Comparison of ENCODE assay signal across 8 mouse cellular contexts in the genomic region with DNA sequence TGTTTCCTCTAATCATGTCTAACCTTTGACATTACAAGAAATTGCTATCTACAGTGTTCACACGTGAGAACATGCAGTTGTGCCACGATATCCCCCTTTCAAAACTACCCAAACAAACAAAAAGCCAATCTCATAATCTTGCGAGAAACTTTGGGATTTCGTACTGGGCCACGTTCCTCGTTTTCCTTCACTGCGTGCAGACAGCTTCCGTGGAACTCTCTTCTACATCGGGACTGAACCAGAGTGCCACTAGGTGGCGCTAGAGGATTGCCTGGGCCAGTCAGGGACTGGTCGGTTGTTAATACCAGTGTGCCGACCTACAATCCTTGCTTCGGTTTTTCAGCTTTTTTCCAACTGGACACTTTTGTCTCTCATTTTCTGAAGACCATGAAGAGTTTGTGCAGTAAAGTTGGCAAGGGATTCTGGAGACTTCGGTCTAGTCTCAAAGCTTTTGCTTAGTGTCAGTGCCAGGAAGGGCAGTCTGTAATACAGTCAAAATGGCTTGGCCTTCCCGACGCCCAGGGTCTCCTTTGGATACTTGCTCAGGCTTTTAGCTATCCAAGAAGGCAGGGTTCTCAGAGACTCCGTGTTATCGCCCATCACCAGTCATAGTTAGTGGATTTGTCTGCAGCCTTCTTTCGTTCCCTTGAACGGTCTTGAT. TPM values are rescaled to one million over a fixed set of nuclear protein-coding genes. Genes with fewer than 3 reads are reported as not detected.
A peak's percentile ranks its signal among the peaks of the same experiment; 100 is the strongest.
DNase-seq lines count a peak whose midpoint lies in the region; ATAC-seq and TF ChIP-seq lines count a peak whose summit lies in the region.

No protein-coding gene starts in this region.

- no peaks in the 10 kb centered on the region for H3K27me3 ChIP-seq in lung, embryonic 14.5 days (ENCODE audit: insufficient read depth, low read length)

- H3K9me3 ChIP-seq in lung, embryonic 14.5 days (ENCODE audit: low read depth, low read length): no peaks in the 10 kb centered on the region

- 19% methylated on average over 20 of the region's 20 CpGs for WGBS in lung, embryonic 14.5 days
- 12% methylated on average over 20 of the region's 20 CpGs for WGBS in olfactory bulb, adult 2 months

- TF ChIP-seq POLR2A in olfactory bulb, adult 2 months (IDR thresholded peaks at IDR 0.05; ENCODE audit: insufficient read depth, low read depth, low read length): no peak

- peak overlapping the region; percentile 10; the same call in 1 of the 2 replicates for H3K4me2 ChIP-seq in lung, embryonic 14.5 days

- DNase-seq in MEL-GATA-1-ER (ENCODE audit: extremely low read depth, low read depth): peak; percentile 86
- peak; percentile 89 for DNase-seq in cerebellum, adult 8-10 months
- peak; percentile 95 for DNase-seq in forelimb bud, embryonic 11.5 days (ENCODE audit: low read depth, low spot score)
- peak; percentile 94 for DNase-seq in heart, postnatal 4 days
- peak; percentile 80 to 92 for DNase-seq in layer of hippocampus, adult 2 months (ENCODE audit: low spot score in 2 of 2)
- peak; percentile 98 for DNase-seq in lung, embryonic 14.5 days
- peak; percentile 37 to 44 for DNase-seq in thymus, adult 18-20 months

- H3K9ac ChIP-seq in lung, embryonic 14.5 days: no peak overlapping the region

- no peaks in the 10 kb centered on the region for H3K4me1 ChIP-seq in lung, embryonic 14.5 days (ENCODE audit: insufficient read depth)
- peaks cover 5% of the 10 kb centered on the region; the same call in 1 of the 2 replicates for H3K4me1 ChIP-seq in olfactory bulb, adult 2 months (ENCODE audit: control insufficient read depth, insufficient read depth, low read length)

- H3K4me3 ChIP-seq in layer of hippocampus, adult 2 months: no peak overlapping the region
- H3K4me3 ChIP-seq in lung, embryonic 14.5 days (ENCODE audit: low read depth, low read length): no peak overlapping the region
- H3K4me3 ChIP-seq in olfactory bulb, adult 2 months (ENCODE audit: insufficient read depth, low read depth, low read length): no peak overlapping the region

- TF ChIP-seq CTCF in layer of hippocampus, adult 2 months (conservative IDR thresholded peaks at IDR 0.05): peak; percentile 99
- TF ChIP-seq CTCF in lung, embryonic 14.5 days (IDR thresholded peaks at IDR 0.05; ENCODE audit: low read depth): peak; percentile 100
- peak; percentile 86 for TF ChIP-seq CTCF in olfactory bulb, adult 2 months (IDR thresholded peaks at IDR 0.05; ENCODE audit: insufficient read depth, low read depth, low read length)

- no peaks in the 10 kb centered on the region for H3K36me3 ChIP-seq in lung, embryonic 14.5 days (ENCODE audit: insufficient read depth)

- peak; percentile 91 for ATAC-seq in lung, embryonic 14.5 days (ENCODE audit: insufficient read depth)

- H3K27ac ChIP-seq in layer of hippocampus, adult 2 months: no peak overlapping the region
- H3K27ac ChIP-seq in lung, embryonic 14.5 days (ENCODE audit: low read depth): no peak overlapping the region
- H3K27ac ChIP-seq in olfactory bulb, adult 2 months (ENCODE audit: insufficient read depth, low read depth, low read length): no peak overlapping the region

RNA-seq across cellular contexts. Expression of a gene that starts 22.2 kb away (rescaled TPM):
- 1 to 10 TPM in 1 of 2 experiments, under 1 TPM in 1; 0.90 to 1.0 TPM for total RNA-seq in heart, postnatal 4 days (2021)
- total RNA-seq in layer of hippocampus, adult 2 months (2021): 1 to 10 TPM in 1 of 2 experiments, under 1 TPM in 1; 0.98 to 1.5 TPM
- polyA plus RNA-seq in lung, embryonic 14.5 days (2014; fragmentation: Nextera tagmentation; extraction: Ambion mirVana): 2.3 and 2.4 TPM in 2 replicates
- not detected in 2 replicates for polyA plus RNA-seq in olfactory bulb, adult 2 months (2012; ENCODE audit: insufficient read depth, insufficient read length, low replicate concordance, missing spikeins)

Comparison
In these comparisons a context has a peak if more than half of its experiments do, and no peak if none do; other contexts are left out.
1. DNase-seq: peak in every context shown above with its lines; median percentile 98 in lung, embryonic 14.5 days; 95 in forelimb bud, embryonic 11.5 days; 94 in heart, postnatal 4 days; 89 in cerebellum, adult 8-10 months; 86 in MEL-GATA-1-ER; 86 in layer of hippocampus, adult 2 months; 40 in thymus, adult 18-20 months.